Comparison of ENCODE assay signal across 12 mouse cellular contexts in genomic region chr16:87284835-87285510, GRCm38 (mm10).
A peak's percentile ranks its signal among the peaks of the same experiment; 100 is the strongest.
DNase-seq lines count a peak whose midpoint lies in the region; ATAC-seq and TF ChIP-seq lines count a peak whose summit lies in the region.
"Had no signal": no experiment of that assay in that cellular context is flagged by ENCODE, and none has a peak within 500 bp of the region (broad histone marks: within the 10 kb centered on the region; RNA-seq: fewer than 3 reads in every experiment).

No protein-coding gene starts in this region.

- no peaks in the 10 kb centered on the region for H3K36me3 ChIP-seq in liver, postnatal 0 days (replicated peaks; ENCODE audit: insufficient read depth, low read length)
- no peaks in the 10 kb centered on the region for H3K36me3 ChIP-seq in liver, embryonic 11.5 days (ENCODE audit: control insufficient read depth, insufficient read depth, low read length)
- H3K36me3 ChIP-seq: midbrain, embryonic 15.5 days had no signal

- TF ChIP-seq CTCF in gastrocnemius, adult 2 months (IDR thresholded peaks at IDR 0.05): peak; percentile 75
- TF ChIP-seq CTCF in liver, postnatal 0 days (IDR thresholded peaks at IDR 0.05; ENCODE audit: low read depth): peak; percentile 73

- no peak for DNase-seq in gastrocnemius, adult 2 months
- DNase-seq in gastrocnemius, adult 8-10 months (ENCODE audit: low spot score in 2 of 2): no peak
- DNase-seq in liver, postnatal 0 days: no peak
- DNase-seq in liver, embryonic 11.5 days (ENCODE audit: low spot score): no peak
- DNase-seq in mesoderm, embryonic 11.5 days (ENCODE audit: low read depth, low spot score): peak; percentile 51
- DNase-seq in layer of hippocampus, postnatal 25 days (ENCODE audit: extremely low spot score in 1 of 2, low spot score in 1 of 2): no peak
- DNase-seq in spleen, postnatal 4 days (ENCODE audit: low spot score in 2 of 2): no peak
- DNase-seq: cerebellum, adult 11 months; forebrain, postnatal 0 days; layer of hippocampus, postnatal 36 days had no signal

- intact Hi-C loops in gastrocnemius, adult 2 months (cut with DNase I): loop anchor here (2.0 kb wide), 1 partner anchor 36 kb away; no protein-coding TSS in a partner anchor

- no peak overlapping the region for H3K4me2 ChIP-seq in liver, postnatal 0 days (ENCODE audit: low read depth, low read length)
- H3K4me2 ChIP-seq in liver, embryonic 11.5 days: no peak overlapping the region
- H3K4me2 ChIP-seq: midbrain, embryonic 15.5 days had no signal

- H3K27me3 ChIP-seq in liver, postnatal 0 days (ENCODE audit: insufficient read depth, low read length): no peaks in the 10 kb centered on the region
- no peaks in the 10 kb centered on the region for H3K27me3 ChIP-seq in liver, embryonic 11.5 days (replicated peaks; ENCODE audit: control insufficient read depth, insufficient read depth, low read length)
- H3K27me3 ChIP-seq: midbrain, embryonic 15.5 days had no signal

- H3K4me3 ChIP-seq in gastrocnemius, adult 2 months: no peak overlapping the region
- H3K4me3 ChIP-seq in liver, postnatal 0 days (ENCODE audit: low read depth, low read length): no peak overlapping the region
- no peak overlapping the region for H3K4me3 ChIP-seq in liver, embryonic 11.5 days (ENCODE audit: low read depth, low read length)
- H3K4me3 ChIP-seq: midbrain, embryonic 15.5 days had no signal

- ATAC-seq in liver, postnatal 0 days: no peak; the same call in 1 of the 2 replicates
- no peak for ATAC-seq in liver, embryonic 11.5 days (replicated peaks; ENCODE audit: low FRiP score)
- peak; percentile 96 for ATAC-seq in common myeloid progenitor, adult 5-6 weeks (replicated peaks; ENCODE audit: low read depth, poor library complexity, severe bottlenecking)
- ATAC-seq: forebrain, postnatal 0 days; midbrain, embryonic 15.5 days had no signal

- H3K27ac ChIP-seq in gastrocnemius, adult 2 months: no peak overlapping the region
- H3K27ac ChIP-seq in liver, postnatal 0 days (ENCODE audit: low read depth): no peak overlapping the region
- H3K27ac ChIP-seq in liver, embryonic 11.5 days (ENCODE audit: low read depth, low read length): no peak overlapping the region
- H3K27ac ChIP-seq: midbrain, embryonic 15.5 days had no signal

- no peaks in the 10 kb centered on the region for H3K4me1 ChIP-seq in liver, postnatal 0 days (ENCODE audit: insufficient read depth)
- no peaks in the 10 kb centered on the region for H3K4me1 ChIP-seq in liver, embryonic 11.5 days (replicated peaks; ENCODE audit: control insufficient read depth, insufficient read depth, low read length)
- H3K4me1 ChIP-seq: midbrain, embryonic 15.5 days had no signal

- TF ChIP-seq EP300 in liver, postnatal 0 days (IDR thresholded peaks at IDR 0.05; ENCODE audit: low read depth): no peak

- WGBS in liver, postnatal 0 days (ENCODE audit: insufficient replicate concordance): 35% methylated on average over 7 of the region's 7 CpGs
- WGBS in liver, embryonic 11.5 days: 47% methylated on average over 7 of the region's 7 CpGs

- H3K9me3 ChIP-seq in liver, postnatal 0 days (ENCODE audit: low read length): no peaks in the 10 kb centered on the region
- no peaks in the 10 kb centered on the region for H3K9me3 ChIP-seq in liver, embryonic 11.5 days (ENCODE audit: control insufficient read depth, low read length)
- H3K9me3 ChIP-seq: midbrain, embryonic 15.5 days had no signal

- H3K9ac ChIP-seq in liver, postnatal 0 days (replicated peaks): no peak overlapping the region
- H3K9ac ChIP-seq in liver, embryonic 11.5 days (ENCODE audit: low read depth, low read length): no peak overlapping the region
- H3K9ac ChIP-seq: forebrain, postnatal 0 days; midbrain, embryonic 15.5 days had no signal
